In the genomic region with DNA sequence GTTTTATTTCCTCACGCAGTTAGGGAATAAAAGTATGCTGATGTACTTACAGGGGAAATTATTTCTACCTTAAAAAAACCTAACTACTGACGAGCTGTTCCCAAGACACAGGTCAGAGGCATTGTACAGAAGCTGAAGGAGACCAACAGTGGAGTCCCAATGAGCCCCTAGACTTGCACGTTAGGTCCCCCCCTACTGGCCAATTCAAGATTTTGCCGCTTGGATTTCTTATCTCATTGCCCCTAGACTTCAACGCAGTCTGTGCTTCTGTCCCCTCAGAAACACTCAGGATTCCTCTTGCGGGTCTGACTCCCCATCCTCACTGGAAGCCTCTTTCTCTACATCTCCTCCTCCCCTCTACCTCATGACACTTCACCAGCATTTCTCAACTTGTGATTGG, we compare ENCODE assay signal across 8 mouse cellular contexts.
DNase-seq lines count a peak whose midpoint lies in the region; ATAC-seq and TF ChIP-seq lines count a peak whose summit lies in the region.
"Had no signal": no experiment of that assay in that cellular context is flagged by ENCODE, and none has a peak within 500 bp of the region (broad histone marks: within the 10 kb centered on the region; RNA-seq: fewer than 3 reads in every experiment).

No protein-coding gene starts in this region.

- no peak overlapping the region for H3K4me3 ChIP-seq in kidney, adult 2 months (ENCODE audit: insufficient read depth, low read depth, low read length)
- no peak overlapping the region for H3K4me3 ChIP-seq in CH12.LX (replicated peaks in 1 of 3; ENCODE audit: low read depth in 2 of 3, low read length in 2 of 3, poor library complexity in 1 of 3)
- no peak overlapping the region for H3K4me3 ChIP-seq in MEL (ENCODE audit: control insufficient read depth in 1 of 2, insufficient read depth in 1 of 2, low read depth in 2 of 2, low read length in 2 of 2)
- H3K4me3 ChIP-seq in lung, embryonic 14.5 days (ENCODE audit: low read depth, low read length) = no peak overlapping the region
- H3K4me3 ChIP-seq: neural tube, embryonic 12.5 days had no signal

- peak; percentile 58 for TF ChIP-seq CTCF in kidney, adult 2 months (conservative IDR thresholded peaks at IDR 0.05; ENCODE audit: insufficient read depth, insufficient read length, low read depth, low read length)
- peak; percentile 35 to 60; a peak in 2 of 4 replicates for TF ChIP-seq CTCF in CH12.LX (conservative IDR thresholded peaks at IDR 0.05 in 1 of 2, IDR thresholded peaks at IDR 0.05 in 1 of 2; ENCODE audit: low read depth in 2 of 2, low read length in 2 of 2)
- TF ChIP-seq CTCF in MEL (IDR thresholded peaks at IDR 0.05 in 2 of 3, conservative IDR thresholded peaks at IDR 0.05 in 1 of 3; ENCODE audit: control insufficient read depth in 1 of 3, insufficient read depth in 1 of 3, low read depth in 2 of 3, low read length in 3 of 3, poor library complexity in 1 of 3, severe bottlenecking in 1 of 3) = no peak; a peak in 1 of 6 replicates
- peak; percentile 69 for TF ChIP-seq CTCF in lung, embryonic 14.5 days (IDR thresholded peaks at IDR 0.05; ENCODE audit: low read depth)

- no peak overlapping the region for H3K27ac ChIP-seq in kidney, adult 2 months (ENCODE audit: insufficient read depth, low read depth, low read length)
- H3K27ac ChIP-seq in CH12.LX (ENCODE audit: insufficient read depth, low read depth) = no peak overlapping the region
- H3K27ac ChIP-seq in MEL (ENCODE audit: control insufficient read depth, low read depth, low read length) = no peak overlapping the region
- H3K27ac ChIP-seq in lung, embryonic 14.5 days (ENCODE audit: low read depth) = no peak overlapping the region
- H3K27ac ChIP-seq: neural tube, embryonic 12.5 days had no signal

- no peak for TF ChIP-seq POLR2A in kidney, adult 2 months (IDR thresholded peaks at IDR 0.05; ENCODE audit: low read depth, low read length)
- TF ChIP-seq POLR2A in CH12.LX (IDR thresholded peaks at IDR 0.05; ENCODE audit: low read depth, low read length) (no peak), MEL (IDR thresholded peaks at IDR 0.05; ENCODE audit: control insufficient read depth in 1 of 2, insufficient read depth in 1 of 2, low read depth in 1 of 2, low read length in 2 of 2, poor library complexity in 1 of 2) (no peak)

- no peak for ATAC-seq in lung, embryonic 14.5 days (ENCODE audit: insufficient read depth)

- TF ChIP-seq RAD21 in CH12.LX (IDR thresholded peaks at IDR 0.05; ENCODE audit: low read depth, low read length) = peak; percentile 43
- TF ChIP-seq RAD21 in MEL (IDR thresholded peaks at IDR 0.05; ENCODE audit: low read depth, low read length) = no peak

- in situ Hi-C loops in CH12.LX (cut with MboI; ENCODE audit: low pct_ligation_motif_present, low pct_unique_long_range_greater_than_20kb, low sequenced_read_pairs) = loop anchor here (25.0 kb wide), 1 partner anchor 778 kb away; no protein-coding TSS in a partner anchor

- H3K79me2 ChIP-seq in CH12.LX (replicated peaks; ENCODE audit: control insufficient read depth, extremely low read depth, insufficient read depth, poor library complexity, severe bottlenecking) (no peaks in the 10 kb centered on the region), MEL (ENCODE audit: control insufficient read depth, insufficient read depth, low read length, poor library complexity) (no peaks in the 10 kb centered on the region)

- WGBS in kidney, adult 2 months = 58% methylated on average over 6 of the region's 6 CpGs
- 43% methylated on average over 6 of the region's 6 CpGs for WGBS in lung, embryonic 14.5 days

- TF ChIP-seq EP300 in CH12.LX (IDR thresholded peaks at IDR 0.05; ENCODE audit: low read length) = no peak
- no peak for TF ChIP-seq EP300 in MEL (IDR thresholded peaks at IDR 0.05; ENCODE audit: low read depth in 1 of 2, low read length in 2 of 2)

- peak; percentile 48 for DNase-seq in kidney, adult 2 months
- DNase-seq in kidney, adult 11 months = no peak
- peak; percentile 40 for DNase-seq in CH12.LX (ENCODE audit: extremely low read depth)
- DNase-seq in MEL (ENCODE audit: low read depth, low spot score) = peak; percentile 2
- peak; percentile 12 to 35 for DNase-seq in frontal cortex, postnatal 36 days (ENCODE audit: low spot score in 2 of 2)
- peak; percentile 76 for DNase-seq in lung, embryonic 14.5 days
- DNase-seq in c-Kit-positive CD71-positive TER-119-positive erythroid progenitor cells, embryonic 14.5 days (ENCODE audit: low spot score) = no peak

- no peaks in the 10 kb centered on the region for H3K9me3 ChIP-seq in CH12.LX (replicated peaks; ENCODE audit: low read length)
- no peaks in the 10 kb centered on the region for H3K9me3 ChIP-seq in MEL (replicated peaks; ENCODE audit: insufficient read depth, low read length)
- H3K9me3 ChIP-seq in lung, embryonic 14.5 days (ENCODE audit: low read depth, low read length) = no peaks in the 10 kb centered on the region
- H3K9me3 ChIP-seq: neural tube, embryonic 12.5 days had no signal

- no peaks in the 10 kb centered on the region for H3K36me3 ChIP-seq in kidney, adult 2 months (ENCODE audit: control insufficient read depth, insufficient read depth, low read length)
- H3K36me3 ChIP-seq in CH12.LX (replicated peaks in 1 of 2; ENCODE audit: control insufficient read depth in 1 of 2, insufficient read depth in 1 of 2, low read length in 1 of 2) (no peaks in the 10 kb centered on the region), MEL (ENCODE audit: control insufficient read depth in 1 of 2, insufficient read depth in 2 of 2, low read length in 2 of 2) (no peaks in the 10 kb centered on the region)
- no peaks in the 10 kb centered on the region for H3K36me3 ChIP-seq in lung, embryonic 14.5 days (ENCODE audit: insufficient read depth)
- H3K36me3 ChIP-seq: neural tube, embryonic 12.5 days had no signal

- no peaks in the 10 kb centered on the region for H3K4me1 ChIP-seq in kidney, adult 2 months (ENCODE audit: control insufficient read depth, insufficient read depth, low read length)
- H3K4me1 ChIP-seq in CH12.LX (ENCODE audit: control insufficient read depth in 1 of 2, insufficient read depth in 2 of 2) (no peaks in the 10 kb centered on the region), MEL (ENCODE audit: control insufficient read depth in 1 of 2, insufficient read depth in 2 of 2, low read length in 2 of 2) (no peaks in the 10 kb centered on the region)
- peaks cover 6% of the 10 kb centered on the region; the same call in 1 of the 2 replicates for H3K4me1 ChIP-seq in lung, embryonic 14.5 days (ENCODE audit: insufficient read depth)

- H3K9ac ChIP-seq in CH12.LX (ENCODE audit: insufficient read depth, low read depth) = no peak overlapping the region
- H3K9ac ChIP-seq in MEL (ENCODE audit: control insufficient read depth, low read depth, low read length, poor library complexity, severe bottlenecking) = no peak overlapping the region
- no peak overlapping the region for H3K9ac ChIP-seq in lung, embryonic 14.5 days
- H3K9ac ChIP-seq: neural tube, embryonic 12.5 days had no signal

- no peak overlapping the region for H3K4me2 ChIP-seq in CH12.LX (ENCODE audit: insufficient read depth, low read depth, poor library complexity, severe bottlenecking)
- no peak overlapping the region for H3K4me2 ChIP-seq in lung, embryonic 14.5 days
- H3K4me2 ChIP-seq: neural tube, embryonic 12.5 days had no signal

- H3K27me3 ChIP-seq in kidney, adult 2 months (replicated peaks; ENCODE audit: control insufficient read depth, insufficient read depth, low read length) = no peaks in the 10 kb centered on the region
- peaks cover 18% of the 10 kb centered on the region for H3K27me3 ChIP-seq in CH12.LX (replicated peaks)
- H3K27me3 ChIP-seq in MEL (ENCODE audit: control insufficient read depth in 1 of 2, insufficient read depth in 2 of 2, low read length in 2 of 2) = no peaks in the 10 kb centered on the region
- no peaks in the 10 kb centered on the region for H3K27me3 ChIP-seq in lung, embryonic 14.5 days (ENCODE audit: insufficient read depth, low read length)
- H3K27me3 ChIP-seq: neural tube, embryonic 12.5 days had no signal

- dilution Hi-C loops in CH12.LX (cut with MboI; ENCODE audit: extremely low pct_ligation_motif_present, extremely low pct_unique_long_range_greater_than_20kb, low sequenced_read_pairs) = no loop called here

TF ChIP-seq in CH12.LX, 34 proteins besides CTCF, POLR2A, EP300 and RAD21:
- TF ChIP-seq SMC3 (IDR thresholded peaks at IDR 0.05; ENCODE audit: low read depth, low read length) = peak; percentile 43
- no peak for TF ChIP-seq MEF2A (IDR thresholded peaks at IDR 0.05; ENCODE audit: borderline replicate concordance, low read depth, low read length)
- TF ChIP-seq UBTF (IDR thresholded peaks at IDR 0.05; ENCODE audit: low read depth, low read length) = no peak
- no peak for TF ChIP-seq USF2 (conservative IDR thresholded peaks at IDR 0.05; ENCODE audit: low read depth, low read length)

TF ChIP-seq in MEL, 35 proteins besides CTCF, POLR2A, EP300 and RAD21:
- TF ChIP-seq MAZ (IDR thresholded peaks at IDR 0.05; ENCODE audit: low read depth, low read length) = no peak
- no peak for TF ChIP-seq SIN3A (IDR thresholded peaks at IDR 0.05; ENCODE audit: low read length)
- TF ChIP-seq GATA1 (IDR thresholded peaks at IDR 0.05; ENCODE audit: low read depth, low read length) = no peak
- no peak for TF ChIP-seq E2F4 (IDR thresholded peaks at IDR 0.05; ENCODE audit: borderline replicate concordance, low read depth, low read length)
- no peak for TF ChIP-seq UBTF (IDR thresholded peaks at IDR 0.05; ENCODE audit: borderline replicate concordance, insufficient read depth, low read depth, low read length)
- no peak for TF ChIP-seq MEF2A (IDR thresholded peaks at IDR 0.05; ENCODE audit: extremely low read depth, insufficient replicate concordance, low read depth, low read length, poor library complexity, severe bottlenecking)
- no peak for TF ChIP-seq ZC3H11A (IDR thresholded peaks at IDR 0.05; ENCODE audit: low read depth, low read length)
- TF ChIP-seq USF1 (IDR thresholded peaks at IDR 0.05; ENCODE audit: low read depth, low read length) = no peak
- no peak for TF ChIP-seq BHLHE40 (IDR thresholded peaks at IDR 0.05; ENCODE audit: borderline replicate concordance, low read depth, low read length)

Comparison
In these comparisons a context has a peak if more than half of its experiments do, and no peak if none do; other contexts are left out.
1. DNase-seq: peak in kidney, adult 2 months (single experiment), CH12.LX (single experiment), MEL (single experiment), frontal cortex, postnatal 36 days (2 of 2) and lung, embryonic 14.5 days (single experiment); none in kidney, adult 11 months (single experiment) and c-Kit-positive CD71-positive TER-119-positive erythroid progenitor cells, embryonic 14.5 days (single experiment).
2. CTCF ChIP-seq: peak in kidney, adult 2 months (single experiment), CH12.LX (2 of 2) and lung, embryonic 14.5 days (single experiment); none in MEL (0 of 3).